Mouse (Mus musculus) left cerebral cortex, adult 2 months (tissue): ENCODE data around the gene Arl3. TPM values are rescaled to one million over a fixed set of nuclear protein-coding genes. Genes with fewer than 3 reads are reported as not detected.

Experiments used
- DNase-seq, 2 experiments: peaks; one replicate each; pipeline ENCODE4 v3.0.0; 2021 to 2022; ENCODE audit warnings: low spot score in 2 of 2, mixed read lengths in 1 of 2; ENCODE audit errors: extremely low spot score in 1 of 2
- H3K27ac ChIP-seq: fragments of 200-600 bp; 2 replicates; pipeline ENCODE4 v1.8.1; 2022
- H3K4me3 ChIP-seq: fragments of 200-600 bp; 2 replicates; pipeline ENCODE4 v1.8.1; 2022
- CTCF ChIP-seq: fragments of 200-600 bp; IDR thresholded peaks from 2 replicates; pipeline ENCODE4 v1.8.1; 2022; ENCODE audit warnings: antibody characterized with exemption, mild to moderate bottlenecking, moderate library complexity
- intact Hi-C: fragments of 180-260 bp; cut with DNase I; formaldehyde crosslinking; loops from one replicate; pipeline ENCODE4 v1.15.1; 2025
- long read RNA-seq, 2 experiments: library from polyadenylated mRNA; stranded (forward); transcript quantifications; one replicate each; pipeline ENCODE4 v2.0.0; 2021; ENCODE audit warnings: borderline mapping rate in 2 of 2
- total RNA-seq, 2 experiments: library from RNA; stranded (reverse); gene quantifications; 2 replicates each; pipeline ENCODE4 v1.2.3; 2021

Arl3 gene
- total RNA-seq: 100 to 1,000 TPM; 120 to 129 TPM
- long read RNA-seq, experiment 1, transcript Arl3-201 (6 exons, 843 nt): major isoform, 19 of 22 reads
- long read RNA-seq, experiment 1, partial matches to known transcripts: 1 of 22 reads
- long read RNA-seq, experiment 1, other reads (novel, unspliced or antisense): 2 of 22 reads
- long read RNA-seq, experiment 2, transcript Arl3-201 (6 exons, 843 nt): major isoform, 5 of 13 reads
- long read RNA-seq, experiment 2, partial matches to known transcripts: 4 of 13 reads
- long read RNA-seq, experiment 2, other reads (novel, unspliced or antisense): 4 of 13 reads

DNA sequence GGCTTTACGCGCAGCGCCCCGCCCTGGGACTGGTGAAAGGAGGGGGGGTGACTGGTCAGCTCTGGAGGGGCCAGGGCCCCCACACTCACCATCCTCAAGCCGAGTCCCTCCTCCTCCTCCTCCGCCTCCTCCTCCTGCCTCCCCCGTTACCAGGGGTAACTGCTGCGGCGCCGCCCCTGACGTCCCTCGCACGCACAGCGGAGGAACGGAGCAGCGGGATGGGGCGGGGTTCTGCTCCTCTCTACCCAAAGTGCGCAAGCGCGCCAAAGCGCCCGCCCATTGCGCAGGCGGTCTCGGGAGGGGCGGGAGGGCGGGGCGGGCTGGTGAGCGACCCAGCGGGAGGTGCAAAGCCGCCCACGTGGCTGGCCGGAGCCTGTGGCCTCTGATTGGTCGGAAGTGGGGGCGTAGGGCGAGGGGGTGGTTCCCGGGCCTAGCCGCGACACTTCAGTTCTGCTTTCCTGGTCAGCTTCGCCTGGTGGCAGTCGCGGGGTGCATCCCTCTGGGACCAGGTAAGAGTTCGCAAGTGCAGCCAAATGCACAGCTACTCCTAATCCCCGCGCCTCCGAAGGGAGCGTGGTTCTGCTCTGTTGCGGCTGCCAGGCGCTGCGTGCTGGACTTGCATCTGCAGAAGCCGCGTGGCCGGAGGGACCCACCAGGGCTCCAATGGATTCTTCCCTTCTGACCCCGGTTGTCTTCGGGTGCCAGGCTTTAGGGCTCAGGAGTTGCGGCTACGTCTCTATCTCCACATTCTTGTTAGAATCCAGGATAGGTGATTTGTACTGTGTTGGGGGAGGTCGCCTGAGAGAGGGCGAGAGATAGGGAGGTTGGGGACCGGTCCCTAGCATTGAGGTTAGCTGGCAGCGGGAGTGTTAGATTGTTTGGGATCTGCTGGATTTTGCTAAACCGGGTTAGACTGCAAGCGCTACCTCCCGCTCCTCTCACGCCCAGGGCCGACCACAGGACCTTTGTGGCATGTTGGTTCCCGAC, at the start of gene Arl3, which contains the start of gene Sfxn2:
Gene Arl3, minus strand, starts transcription at position 248 of the 987 bp plus-strand sequence.
Gene Sfxn2, plus strand, starts transcription at position 415 of the 987 bp plus-strand sequence.
- DNase-seq: peak; percentile 92 to 94
- Histone ChIP-seq H3K4me3 (peak within 1 kb of the TSS; percentile 85), H3K27ac (peak within 1 kb of the TSS; percentile 93)
- intact Hi-C loops: loop anchor here (2.0 kb wide), 1 partner anchor 70 kb away; no protein-coding TSS in a partner anchor
- TF ChIP-seq CTCF: peak; percentile 31

GRCm38 (mm10) chr19:46622659-46623193, 49.7 kb upstream of the Arl3 start:
- intact Hi-C loops: loop anchor here (2.0 kb wide), 1 partner anchor 16 kb away; no protein-coding TSS in a partner anchor
- DNase-seq: no peak
- TF ChIP-seq CTCF: no peak
- Histone ChIP-seq H3K4me3 (no peak overlapping the region; the same call in 1 of the 2 replicates), H3K27ac (0 out of 2 replicates have a peak overlapping the region, but pooled peaks have one; percentile 32)

GRCm38 (mm10) chr19:46621236-46622183, 48.5 kb upstream of the Arl3 start:
- DNase-seq: no peak
- Histone ChIP-seq H3K4me3 (no peak overlapping the region), H3K27ac (peak overlapping the region; percentile 48; the same call in 1 of the 2 replicates)
- no peak for TF ChIP-seq CTCF
- intact Hi-C loops: loop anchor here (2.0 kb wide), 1 partner anchor 17 kb away; no protein-coding TSS in a partner anchor

- peak overlapping the region; percentile 48; the same call in 1 of the 2 replicates for H3K27ac ChIP-seq
- TF ChIP-seq CTCF: no peak
- intact Hi-C loops: no loop called here
- DNase-seq: peak; percentile 33 to 53
- H3K4me3 ChIP-seq: no peak overlapping the region
Measured at GRCm38 (mm10) chr19:46620016-46620808, 47.2 kb upstream of the Arl3 start.

DNA sequence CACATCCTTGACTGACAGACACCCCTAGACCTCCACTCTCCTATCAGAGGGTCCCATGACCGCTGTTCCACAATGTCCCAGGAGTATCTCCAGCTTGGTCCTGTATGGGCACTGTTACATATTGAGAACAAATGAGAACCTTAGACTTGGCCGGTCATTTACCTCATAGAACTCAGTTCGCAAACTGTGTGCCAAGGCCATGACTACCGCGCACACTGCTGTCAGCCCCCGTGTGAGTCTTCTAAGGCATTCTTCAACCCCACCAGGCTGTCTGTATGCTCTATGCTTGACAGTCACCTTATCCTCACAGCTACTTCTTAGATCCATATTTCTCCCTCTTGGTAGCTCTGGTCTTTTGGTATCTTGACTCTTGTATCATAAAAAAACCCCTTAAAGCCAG, 46.5 kb upstream of the Arl3 start:
- H3K4me3 ChIP-seq: no peak overlapping the region
- H3K27ac ChIP-seq: peak overlapping the region; percentile 48; the same call in 1 of the 2 replicates
- intact Hi-C loops: no loop called here
- no peak for DNase-seq
- no peak for TF ChIP-seq CTCF

DNA sequence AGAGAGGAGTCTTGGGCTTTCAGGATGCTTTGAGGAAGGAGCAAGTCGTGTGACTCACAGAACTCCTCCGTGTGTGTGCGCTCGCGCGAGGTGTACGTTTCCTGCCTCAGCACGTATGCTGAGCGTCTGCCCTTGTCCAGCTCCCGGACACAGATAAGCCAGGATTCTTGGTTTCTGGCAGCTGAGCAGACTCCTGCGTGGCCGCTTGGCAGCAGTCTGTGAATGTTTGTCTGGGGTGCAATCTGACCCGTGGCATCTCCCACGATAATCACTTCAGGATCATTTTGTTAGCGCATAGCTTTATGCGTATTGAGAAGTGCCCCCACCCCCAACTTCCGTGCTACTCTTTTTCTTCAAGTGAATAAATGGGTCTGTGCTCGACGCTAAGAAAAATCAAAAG, 46.0 kb upstream of the Arl3 start:
- no peak for DNase-seq
- no peak for TF ChIP-seq CTCF
- intact Hi-C loops: no loop called here
- Histone ChIP-seq H3K27ac (no peak overlapping the region), H3K4me3 (no peak overlapping the region)

DNA sequence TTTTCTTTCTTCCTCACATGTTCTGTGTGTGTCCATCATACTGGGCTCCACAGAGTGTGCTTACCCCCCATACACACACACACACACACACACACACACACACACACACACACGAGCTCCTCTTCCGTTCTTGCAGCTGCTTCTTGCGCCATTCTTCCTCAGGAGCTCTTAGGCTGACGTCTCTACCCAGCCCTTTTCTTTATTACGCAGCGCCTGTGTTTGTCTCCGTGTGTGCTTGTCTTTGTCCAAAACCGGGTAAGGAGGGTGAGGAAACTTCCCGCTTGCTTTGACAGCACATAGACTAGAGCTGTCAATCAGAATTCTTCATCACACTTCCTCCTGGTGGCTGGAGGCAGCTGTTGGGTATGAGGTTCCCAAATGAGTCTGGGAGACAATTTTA, 45.3 kb upstream of the Arl3 start:
- H3K4me3 ChIP-seq: no peak overlapping the region
- intact Hi-C loops: no loop called here
- no peak for TF ChIP-seq CTCF
- no peak for DNase-seq
- no peak overlapping the region for H3K27ac ChIP-seq

DNA sequence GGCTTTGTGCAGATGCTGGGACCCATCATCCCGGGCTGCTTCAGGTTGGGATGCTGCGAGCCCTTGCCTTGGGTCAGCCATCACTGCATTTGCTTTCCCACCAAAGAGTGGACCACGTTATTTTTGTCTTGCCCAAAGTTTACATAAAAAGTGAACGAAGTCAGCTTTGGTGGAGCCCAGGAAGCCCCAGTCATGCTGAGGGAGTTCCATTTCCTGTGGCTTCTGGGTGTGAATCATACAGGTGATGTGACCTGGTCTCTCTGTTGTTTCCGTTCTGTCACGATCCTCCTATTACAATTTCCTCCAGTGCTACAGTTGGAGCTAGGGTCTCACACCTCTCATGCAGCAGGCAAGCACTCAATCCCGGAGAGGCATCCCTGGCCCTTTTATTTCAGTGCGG, 44.4 kb upstream of the Arl3 start:
- intact Hi-C loops: no loop called here
- DNase-seq: no peak
- H3K4me3 ChIP-seq: no peak overlapping the region
- no peak overlapping the region for H3K27ac ChIP-seq
- TF ChIP-seq CTCF: no peak

DNA sequence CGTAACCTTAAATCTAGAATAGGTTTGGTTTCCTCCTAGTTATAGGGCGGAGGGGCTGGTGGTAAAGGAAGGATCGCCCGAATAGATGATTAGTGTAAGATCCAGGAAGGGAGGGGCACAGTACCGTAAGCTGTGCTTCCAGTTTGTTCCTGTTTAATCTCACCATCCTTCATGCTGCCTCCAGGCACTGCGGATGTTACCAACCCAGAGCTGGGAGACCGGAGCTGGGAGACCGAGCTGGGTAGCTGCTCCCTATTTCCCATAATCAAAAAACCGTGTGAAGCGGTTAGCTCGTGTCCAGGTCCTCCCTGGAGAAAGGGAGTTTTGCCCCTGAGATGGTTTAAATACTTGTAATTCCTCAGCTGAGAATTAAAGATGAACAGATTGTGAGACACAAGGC, 43.4 kb upstream of the Arl3 start:
- no peak for DNase-seq
- no peak for TF ChIP-seq CTCF
- Histone ChIP-seq H3K4me3 (no peak overlapping the region), H3K27ac (no peak overlapping the region)
- intact Hi-C loops: no loop called here

GRCm38 (mm10) chr19:46608158-46608557, 35.2 kb upstream of the Arl3 start:
- no peak for DNase-seq
- intact Hi-C loops: no loop called here
- H3K4me3 ChIP-seq: no peak overlapping the region
- TF ChIP-seq CTCF: no peak
- H3K27ac ChIP-seq: no peak overlapping the region
